ENCODE assay signal across 26 mouse cellular contexts in the genomic region with DNA sequence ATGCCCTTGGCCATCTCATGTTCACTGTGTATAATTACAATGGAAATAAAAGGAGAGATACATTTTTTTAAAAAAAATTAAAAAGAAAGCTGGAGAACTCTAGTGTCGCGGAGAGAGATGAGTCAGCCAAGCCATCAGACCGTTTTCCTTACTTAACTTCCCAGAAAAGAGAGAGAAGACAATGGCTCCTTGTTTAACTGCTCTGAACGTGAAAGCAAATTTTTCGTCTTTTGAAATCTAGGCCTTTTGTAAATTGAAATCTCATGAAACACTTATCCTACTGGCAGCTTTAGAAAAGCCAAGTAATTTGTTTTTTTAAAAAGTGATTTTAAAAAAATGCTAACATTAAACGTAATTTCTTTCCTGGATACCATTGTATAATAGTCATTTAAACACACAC.
"Had no signal": no experiment of that assay in that cellular context is flagged by ENCODE, and none has a peak within 500 bp of the region (broad histone marks: within the 10 kb centered on the region; RNA-seq: fewer than 3 reads in every experiment).

No protein-coding gene starts in this region.

- H3K4me3 ChIP-seq: heart, adult 2 months; heart, embryonic 13.5 days; heart, embryonic 15.5 days; hindbrain, embryonic 13.5 days; hindbrain, embryonic 15.5 days; layer of hippocampus, adult 2 months; left cerebral cortex, adult 2 months; limb, embryonic 10.5 days; limb, embryonic 12.5 days; liver, embryonic 13.5 days; liver, embryonic 15.5 days had no signal

- H3K9ac ChIP-seq: heart, embryonic 13.5 days; heart, embryonic 15.5 days; hindbrain, embryonic 13.5 days; hindbrain, embryonic 15.5 days; limb, embryonic 12.5 days; liver, embryonic 13.5 days; liver, embryonic 15.5 days had no signal

- H3K27me3 ChIP-seq: hindbrain, embryonic 13.5 days; hindbrain, embryonic 15.5 days; liver, embryonic 13.5 days; liver, embryonic 15.5 days had no signal

- DNase-seq: gastrocnemius, postnatal 14 days; gastrocnemius, postnatal 36 days; heart, adult 11 months; heart, adult 2 months; heart, postnatal 14 days; heart, postnatal 36 days; kidney, adult 18-20 months; kidney, adult 8-10 months; kidney, postnatal 10 days; kidney, postnatal 25 days; kidney, postnatal 4 days; liver; liver, embryonic 13.5 days had no signal

- H3K9me3 ChIP-seq: heart, embryonic 13.5 days; heart, embryonic 15.5 days; hindbrain, embryonic 13.5 days; hindbrain, embryonic 15.5 days; limb, embryonic 10.5 days; limb, embryonic 12.5 days; liver, embryonic 13.5 days; liver, embryonic 15.5 days had no signal

- H3K36me3 ChIP-seq: heart, embryonic 13.5 days; heart, embryonic 15.5 days; hindbrain, embryonic 13.5 days; hindbrain, embryonic 15.5 days; limb, embryonic 10.5 days; limb, embryonic 12.5 days; liver, embryonic 13.5 days; liver, embryonic 15.5 days had no signal

- ATAC-seq: hindbrain, postnatal 0 days; intestine, postnatal 0 days had no signal

- H3K4me1 ChIP-seq: heart, embryonic 13.5 days; heart, embryonic 15.5 days; hindbrain, embryonic 13.5 days; hindbrain, embryonic 15.5 days; limb, embryonic 10.5 days; limb, embryonic 12.5 days; liver, embryonic 13.5 days; liver, embryonic 15.5 days had no signal

- H3K4me2 ChIP-seq: heart, embryonic 11.5 days; heart, embryonic 13.5 days; heart, embryonic 15.5 days; hindbrain, embryonic 13.5 days; hindbrain, embryonic 15.5 days; limb, embryonic 12.5 days; liver, embryonic 11.5 days; liver, embryonic 13.5 days; liver, embryonic 15.5 days had no signal

- H3K27ac ChIP-seq: heart, adult 2 months; heart, embryonic 13.5 days; heart, embryonic 15.5 days; hindbrain, embryonic 13.5 days; hindbrain, embryonic 15.5 days; hindbrain, postnatal 0 days; layer of hippocampus, adult 2 months; left cerebral cortex, adult 2 months; limb, embryonic 10.5 days; limb, embryonic 12.5 days; liver, embryonic 13.5 days; liver, embryonic 15.5 days had no signal
